Mouse (Mus musculus) T-helper 1 cell (primary cell): ENCODE data around the gene Adgrl3.

Experiments used
- in situ Hi-C: fragments of 300-600 bp; cut with MboI, MseI; formaldehyde crosslinking; loops from one replicate; pipeline ENCODE4 v1.15.1; 2025; ENCODE audit warnings: high pct_unique_total_duplicates

Adgrl3 gene

GRCm38 (mm10) chr5:81370126-81370850 is 350.4 kb downstream of the Adgrl3 start:
- in situ Hi-C loops = no loop called here

- in situ Hi-C loops = no loop called here
Measured at GRCm38 (mm10) chr5:81375992-81376391, 356.1 kb downstream of the Adgrl3 start.

DNA sequence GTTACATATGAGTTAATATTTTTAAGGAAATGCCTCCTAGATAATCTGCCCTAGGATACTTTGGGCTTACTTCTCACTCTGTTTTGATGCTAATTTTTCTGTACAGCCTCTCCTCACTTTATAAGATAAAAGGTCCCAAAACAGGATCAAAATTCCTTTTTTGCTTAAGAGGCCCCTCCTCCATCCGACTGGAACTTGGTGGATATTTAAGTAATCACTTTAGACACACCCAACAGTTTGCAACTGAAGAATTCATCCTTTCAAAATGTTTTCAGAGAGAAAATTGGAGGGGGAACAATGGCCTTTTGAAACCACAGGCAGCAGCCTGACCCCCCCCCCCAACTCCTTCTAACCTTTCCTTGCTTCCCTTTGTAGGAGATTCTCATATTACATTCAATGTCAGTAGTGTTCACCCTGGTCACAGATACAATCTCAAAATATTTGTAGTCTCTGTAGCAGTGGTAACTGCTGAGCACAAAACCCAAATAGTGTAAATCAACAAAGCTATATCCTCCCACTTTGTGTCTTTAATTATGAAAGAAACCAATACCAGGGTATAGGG is 385.7 kb downstream of the Adgrl3 start:
- in situ Hi-C loops = no loop called here

GRCm38 (mm10) chr5:81417326-81417725 is 397.4 kb downstream of the Adgrl3 start:
- in situ Hi-C loops = no loop called here

GRCm38 (mm10) chr5:81427393-81427792 is 407.5 kb downstream of the Adgrl3 start:
- in situ Hi-C loops = no loop called here

GRCm38 (mm10) chr5:81436375-81436774 is 416.4 kb downstream of the Adgrl3 start:
- in situ Hi-C loops = no loop called here

GRCm38 (mm10) chr5:81442150-81442549 is 422.2 kb downstream of the Adgrl3 start:
- in situ Hi-C loops = no loop called here

DNA sequence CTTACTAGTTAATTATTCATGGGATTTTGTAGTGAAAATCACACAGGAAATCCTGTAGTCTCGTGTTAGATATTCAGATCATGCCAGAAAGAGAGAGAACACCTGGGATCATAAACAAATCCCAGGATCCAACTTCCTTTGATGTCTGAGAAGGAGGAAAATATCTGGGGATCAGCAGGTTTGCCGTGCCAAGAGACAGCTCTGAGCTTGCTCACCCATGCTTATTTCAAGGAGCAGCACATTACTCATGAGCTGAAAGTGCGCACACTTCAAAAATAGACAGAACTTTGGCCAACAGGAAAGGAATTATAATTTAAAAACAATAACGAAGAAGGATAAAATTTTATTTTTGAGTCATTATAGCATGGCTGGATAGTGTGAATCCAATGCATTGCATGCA is 446.0 kb downstream of the Adgrl3 start:
- in situ Hi-C loops = loop anchor here (10.0 kb wide), 1 partner anchor 369 kb away; no protein-coding TSS in a partner anchor

- in situ Hi-C loops = no loop called here
Measured at GRCm38 (mm10) chr5:81474681-81475080, 454.7 kb downstream of the Adgrl3 start.

DNA sequence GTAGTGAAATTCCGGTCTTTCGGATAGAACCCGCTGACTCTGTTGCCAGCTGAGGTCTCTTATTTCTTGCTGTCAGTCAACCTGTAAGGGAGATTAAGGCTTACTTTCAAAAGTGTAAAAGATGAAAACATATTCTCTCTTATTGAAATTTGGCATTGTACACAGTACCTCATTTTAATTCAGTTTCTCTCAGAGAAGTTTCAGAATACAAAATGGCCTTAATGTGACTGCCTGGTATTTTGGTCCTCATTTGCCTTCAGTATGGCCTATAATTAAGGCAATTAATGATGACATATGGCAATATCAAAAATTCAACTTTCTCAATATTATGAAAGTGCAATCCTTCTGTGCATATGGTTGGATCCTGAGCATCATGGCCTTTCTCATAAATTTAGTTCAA is 455.5 kb downstream of the Adgrl3 start:
- in situ Hi-C loops = no loop called here

DNA sequence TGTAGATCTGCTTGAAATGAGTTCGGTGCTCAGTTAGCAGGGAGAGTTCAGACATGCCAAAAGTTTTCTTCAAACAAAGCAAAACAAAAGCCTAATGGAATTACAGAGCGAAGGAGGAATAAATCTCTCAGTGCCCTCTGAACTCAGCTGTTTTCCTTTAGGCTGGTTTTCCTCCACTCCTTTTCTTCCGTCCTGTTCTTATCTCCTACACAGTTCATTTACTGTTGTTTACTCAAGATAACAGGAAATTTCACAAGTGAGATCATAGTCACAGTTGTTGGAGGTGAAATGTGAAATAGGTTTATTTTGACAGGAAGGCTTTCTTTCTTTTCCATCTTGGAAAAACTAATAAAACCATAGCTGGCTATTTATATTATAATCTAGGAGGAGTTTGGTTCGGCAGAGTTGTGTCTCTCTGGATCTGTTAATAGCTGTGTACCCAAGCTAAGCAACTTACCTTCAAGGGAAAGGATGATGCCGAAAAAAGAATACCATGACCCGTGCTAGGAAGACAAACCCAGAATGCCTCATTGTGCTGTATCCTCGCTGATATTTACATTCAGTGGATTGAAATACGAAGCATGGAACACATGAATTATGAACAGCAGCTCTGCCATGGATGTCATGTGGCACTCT is 456.2 kb downstream of the Adgrl3 start:
- in situ Hi-C loops = no loop called here

DNA sequence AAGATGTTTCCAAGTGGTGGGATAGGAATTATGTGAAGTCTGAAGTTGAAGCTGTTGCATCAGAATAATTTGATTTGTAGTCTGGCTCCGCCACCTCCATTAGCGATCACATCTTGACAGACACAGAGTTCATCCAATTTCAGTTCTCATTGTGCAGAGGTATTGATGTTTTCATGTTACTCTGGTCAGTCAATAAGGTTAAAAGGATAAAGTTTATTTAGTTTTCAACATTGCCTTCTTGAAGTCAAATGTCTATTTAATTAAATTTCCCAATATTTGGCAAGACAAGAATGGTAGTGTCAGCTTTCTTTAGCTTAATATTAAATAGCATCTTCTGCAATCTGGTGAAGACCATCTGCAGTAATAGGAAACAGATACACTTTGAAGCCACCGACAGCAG is 461.0 kb downstream of the Adgrl3 start:
- in situ Hi-C loops = no loop called here

DNA sequence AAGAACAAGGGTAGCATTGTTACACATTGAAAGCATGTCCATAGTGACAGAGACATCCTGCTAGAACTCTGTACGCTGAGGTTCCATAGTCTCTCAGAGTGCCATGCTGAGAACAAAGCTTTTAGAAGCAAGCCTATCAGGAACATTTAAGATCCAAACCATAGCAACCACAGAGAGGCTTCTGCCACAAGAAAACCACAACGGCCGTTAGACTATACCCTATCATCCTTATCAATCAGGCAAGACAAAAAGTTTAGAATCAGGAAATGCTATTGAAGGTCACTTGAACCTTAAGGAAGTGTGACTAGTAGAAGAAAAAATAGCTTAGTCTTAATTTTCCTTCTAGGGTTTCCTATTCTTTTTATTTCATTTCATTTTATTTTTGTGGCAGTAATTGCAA is 464.0 kb downstream of the Adgrl3 start:
- in situ Hi-C loops = no loop called here

DNA sequence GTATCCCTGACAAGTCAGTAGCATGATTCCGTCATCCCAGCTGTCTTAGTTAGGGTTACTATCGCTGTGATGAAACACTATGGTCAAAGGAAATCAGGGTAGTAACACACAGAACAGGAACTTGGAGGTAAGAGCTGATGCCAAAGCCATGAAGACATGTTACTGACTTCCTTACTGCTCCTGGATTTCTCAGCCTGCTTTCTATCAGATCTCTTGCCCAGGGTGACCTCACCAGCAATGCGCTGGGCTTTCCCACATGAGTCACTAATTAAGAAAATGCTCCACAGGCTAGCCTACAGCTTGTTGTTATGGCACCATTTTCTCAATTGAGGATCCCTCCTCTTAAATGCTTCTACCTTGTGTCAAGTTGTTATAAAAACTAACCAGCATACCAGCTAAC is 481.1 kb downstream of the Adgrl3 start:
- in situ Hi-C loops = loop anchor here (10.0 kb wide), 1 partner anchor 1976 kb away; no protein-coding TSS in a partner anchor

GRCm38 (mm10) chr5:81518720-81519496 is 499.0 kb downstream of the Adgrl3 start:
- in situ Hi-C loops = no loop called here

DNA sequence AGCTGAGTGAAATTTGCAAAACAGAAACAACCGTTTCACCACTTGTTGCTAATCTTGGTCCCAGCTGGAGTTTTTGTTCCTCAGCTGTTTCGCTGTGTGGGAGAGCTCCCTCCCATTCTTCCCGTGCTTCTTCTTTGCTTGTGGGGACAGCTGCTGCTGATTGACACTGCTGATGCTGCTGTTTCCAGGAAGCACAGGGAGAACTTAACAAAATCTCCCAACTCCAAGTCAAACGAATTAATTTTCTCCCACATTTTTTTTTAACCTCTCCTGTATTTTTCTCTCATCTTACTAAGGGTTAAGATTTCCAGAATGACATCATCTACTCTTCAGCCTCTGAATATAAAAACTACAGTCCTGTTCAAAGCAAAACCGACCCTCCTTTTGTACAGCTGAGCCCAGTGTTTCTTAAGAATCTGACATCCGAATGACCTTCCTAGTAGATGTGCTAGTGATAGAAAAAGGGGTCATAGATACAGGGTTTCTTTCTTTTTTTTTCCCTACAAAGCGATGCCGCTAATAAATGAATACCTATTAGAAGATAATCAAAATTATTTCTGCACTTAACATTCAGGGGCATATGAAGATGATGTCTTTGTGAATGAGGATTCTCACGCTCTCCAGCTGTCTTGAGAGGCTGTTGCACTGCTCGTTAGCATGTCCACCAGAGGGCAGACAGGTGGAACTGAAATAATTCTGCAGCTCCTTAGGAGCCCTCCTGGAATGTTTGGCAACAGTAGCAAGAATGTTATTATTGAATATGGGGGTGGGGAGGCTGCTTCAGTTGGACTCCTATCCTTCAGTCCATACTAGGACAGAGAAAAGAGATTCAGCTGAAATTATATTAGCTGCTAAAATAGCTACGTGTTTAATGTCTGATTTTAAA is 499.8 kb downstream of the Adgrl3 start:
- in situ Hi-C loops = no loop called here

- in situ Hi-C loops = no loop called here
Measured at GRCm38 (mm10) chr5:81522760-81523159, 502.8 kb downstream of the Adgrl3 start.

- in situ Hi-C loops = no loop called here
Measured at GRCm38 (mm10) chr5:81524532-81524961, 504.6 kb downstream of the Adgrl3 start.

- in situ Hi-C loops = no loop called here
Measured at GRCm38 (mm10) chr5:81525326-81525725, 505.4 kb downstream of the Adgrl3 start.

DNA sequence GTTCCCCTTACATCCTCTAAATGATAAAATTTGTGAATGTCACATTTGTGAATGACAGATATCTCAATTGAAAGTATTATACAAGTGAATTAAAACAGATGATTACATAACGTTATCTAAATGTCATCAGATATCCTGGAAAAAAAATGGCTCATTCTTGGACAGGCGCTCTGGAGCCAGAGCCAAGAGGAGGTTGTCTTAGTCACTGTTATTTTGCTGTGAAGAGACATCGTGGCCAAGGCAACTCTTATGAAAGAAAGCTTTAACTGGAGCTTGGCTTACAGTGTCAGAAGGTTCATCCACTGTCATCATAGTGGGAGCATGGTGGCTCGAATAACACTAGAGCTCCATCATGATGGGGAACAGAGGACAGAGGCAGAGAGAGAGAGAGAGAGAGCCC is 511.7 kb downstream of the Adgrl3 start:
- in situ Hi-C loops = no loop called here

GRCm38 (mm10) chr5:81550211-81550610 is 530.3 kb downstream of the Adgrl3 start:
- in situ Hi-C loops = no loop called here
